Mouse (Mus musculus) megakaryocyte, embryonic 14.5 days (primary cell): Measurements from ENCODE around the gene Man1a.

Source experiments
- FLI1 ChIP-seq: IDR thresholded peaks from 2 replicates; pipeline ENCODE4 v1.6.1; 2012; ENCODE audit warnings: low read length, inconsistent platforms, mixed read lengths
- GATA1 ChIP-seq: IDR thresholded peaks from 3 replicates; pipeline ENCODE4 v1.6.1; 2012; ENCODE audit warnings: mixed read lengths, low read length, inconsistent platforms, borderline replicate concordance

DNA sequence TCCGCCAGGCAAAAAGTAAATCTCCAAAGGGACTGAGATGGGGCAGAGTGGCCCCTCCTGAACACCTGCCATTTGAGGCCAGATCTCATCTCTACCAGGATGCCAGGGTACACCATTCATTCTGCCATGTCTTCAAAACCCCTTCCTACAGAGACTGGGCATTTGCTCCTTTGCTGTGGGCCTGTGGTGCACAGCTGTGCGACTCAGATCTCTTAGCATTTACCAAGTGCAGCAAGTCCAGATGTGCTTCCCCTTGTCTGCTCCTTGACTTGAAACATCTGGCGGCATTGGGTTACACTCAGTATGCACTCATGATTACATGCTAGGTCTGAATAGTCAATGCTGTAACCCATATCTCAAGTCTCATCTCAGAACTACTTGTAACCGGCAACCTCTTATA, 28.5 kb downstream of the Man1a start:
- no peak for TF ChIP-seq FLI1
- no peak for TF ChIP-seq GATA1
